Mouse (Mus musculus) heart, embryonic 14.5 days (tissue): ENCODE results near the gene Galnt7. TPM values are rescaled to one million over a fixed set of nuclear protein-coding genes. Genes with fewer than 3 reads are reported as not detected.

Experiments
- ATAC-seq: fragments of 200-750 bp; cut with Nextera tagmentation; 2 replicates; pipeline ENCODE4 v1.8.0; 2017; ENCODE audit warnings: low read depth, moderate TSS enrichment; ENCODE audit not compliant: insufficient number of reproducible peaks, insufficient read depth, low FRiP score
- H3K27ac ChIP-seq, 2 experiments: fragments of 200-500 bp in 1 of 2; fragments of 300-500 bp in 1 of 2; sonication (generic) in 1 of 2; replicated peaks in 1 of 2; 2 replicates each; pipeline ENCODE4 v1.5.1; 2012 to 2014; ENCODE audit warnings: low read depth in 2 of 2, low read length in 2 of 2, control low read depth in 1 of 2, mild to moderate bottlenecking in 1 of 2, mixed read lengths in 1 of 2; ENCODE audit not compliant: control insufficient read depth in 1 of 2, insufficient read depth in 1 of 2
- H3K27me3 ChIP-seq: fragments of 300-500 bp; sonication (generic); 2 replicates; pipeline ENCODE4 v1.6.1; 2014; ENCODE audit warnings: mild to moderate bottlenecking, low read length, control low read depth; ENCODE audit not compliant: control insufficient read depth, insufficient read depth
- H3K36me3 ChIP-seq: fragments of 300-500 bp; sonication (generic); 2 replicates; pipeline ENCODE4 v1.6.1; 2014; ENCODE audit warnings: mild to moderate bottlenecking, control low read depth, low read length, mixed read lengths; ENCODE audit not compliant: control insufficient read depth, insufficient read depth
- H3K4me1 ChIP-seq, 2 experiments: fragments of 200-500 bp in 1 of 2; fragments of 300-500 bp in 1 of 2; sonication (generic) in 1 of 2; 2 replicates each; pipeline ENCODE4 v1.6.1; 2012 to 2014; ENCODE audit warnings: low read length in 2 of 2, control low read depth in 1 of 2, mixed read lengths in 1 of 2; ENCODE audit not compliant: control insufficient read depth in 2 of 2, insufficient read depth in 2 of 2
- H3K4me2 ChIP-seq: fragments of 300-500 bp; sonication (generic); 2 replicates; pipeline ENCODE4 v1.6.1; 2014; ENCODE audit warnings: mild to moderate bottlenecking, low read length
- H3K4me3 ChIP-seq, 2 experiments: fragments of 200-500 bp in 1 of 2; fragments of 300-500 bp in 1 of 2; sonication (generic) in 1 of 2; 2 replicates each; pipeline ENCODE4 v1.5.1; 2012 to 2014; ENCODE audit warnings: low read length in 2 of 2, mild to moderate bottlenecking in 2 of 2, control low read depth in 1 of 2, low read depth in 1 of 2, moderate library complexity in 1 of 2; ENCODE audit not compliant: control insufficient read depth in 1 of 2, insufficient read depth in 1 of 2
- H3K9ac ChIP-seq: fragments of 300-500 bp; sonication (generic); 2 replicates; pipeline ENCODE4 v1.6.1; 2014; ENCODE audit warnings: mild to moderate bottlenecking, low read length
- H3K9me3 ChIP-seq: fragments of 300-500 bp; sonication (generic); 2 replicates; pipeline ENCODE4 v1.6.1; 2016; ENCODE audit warnings: low read length, control low read depth; ENCODE audit not compliant: control insufficient read depth
- WGBS: fragments of 180-500 bp; shearing (Covaris S2); extraction: QIAGEN DNeasy Blood & Tissue Kit; methylation state at CpG from one replicate; pipeline ENCODE4 v1.1.7; 2014; 5-methylcytosine and 5-hydroxymethylcytosine counted together
- polyA plus RNA-seq: library from polyadenylated mRNA; unstranded; fragments of >200 nt; fragmentation: Nextera tagmentation; extraction: Ambion mirVana; gene quantifications from 2 replicates; pipeline ENCODE4 v1.2.1, GENCODE M21; 2014

Gene Galnt7
- polyA plus RNA-seq, 1 experiment from 2014 or later = 6.1 TPM

DNA sequence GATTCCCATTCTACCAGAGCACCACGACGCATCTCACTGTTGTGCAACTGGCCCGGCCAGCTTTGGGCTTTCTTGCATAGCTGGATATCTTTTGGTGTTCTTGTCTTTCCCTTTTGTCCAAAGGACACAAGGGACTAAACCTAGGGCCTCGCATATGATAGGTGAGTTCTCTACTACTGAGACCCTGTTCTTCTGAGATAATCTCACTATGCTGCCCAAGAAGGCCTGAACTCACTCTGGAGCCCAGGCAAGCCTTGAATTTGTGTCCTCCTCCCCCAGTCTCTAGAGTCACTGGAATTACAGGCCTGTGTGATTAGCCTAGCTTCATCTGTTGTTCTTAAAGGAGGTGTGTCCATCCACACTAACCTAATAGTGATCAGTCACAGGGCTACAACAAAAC, 61.2 kb downstream of the Galnt7 start:
- Histone ChIP-seq H3K27ac (no peak overlapping the region), H3K4me3 (no peak overlapping the region), H3K4me1 (no peaks in the 10 kb centered on the region), H3K9me3 (no peaks in the 10 kb centered on the region), H3K36me3 (no peaks in the 10 kb centered on the region), H3K27me3 (no peaks in the 10 kb centered on the region), H3K9ac (no peak overlapping the region), H3K4me2 (no peak overlapping the region)
- ATAC-seq = no peak
- 92% methylated on average over 4 of the region's 4 CpGs for WGBS

DNA sequence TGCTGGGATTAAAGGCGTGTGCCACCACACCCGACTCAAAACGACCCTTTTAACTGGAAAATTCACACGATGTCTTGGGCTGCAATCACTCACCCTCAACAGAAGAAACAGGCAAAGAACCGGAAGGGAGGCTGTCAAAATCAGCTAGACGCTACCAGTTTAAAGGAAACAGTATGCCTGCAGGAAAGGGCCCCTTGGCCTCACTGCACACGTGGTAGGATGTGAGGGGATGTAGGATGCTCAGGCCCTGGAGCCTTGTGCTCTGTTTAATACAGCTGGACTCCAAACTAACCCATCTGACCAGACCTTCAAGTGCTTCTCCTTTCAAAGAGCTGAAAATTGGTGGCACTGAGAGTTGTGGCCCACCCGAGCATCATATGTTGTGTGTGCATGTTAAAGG, 62.8 kb downstream of the Galnt7 start:
- Histone ChIP-seq H3K9ac (no peak overlapping the region), H3K27me3 (no peaks in the 10 kb centered on the region), H3K27ac (no peak overlapping the region), H3K4me2 (no peak overlapping the region), H3K9me3 (no peaks in the 10 kb centered on the region), H3K4me1 (no peaks in the 10 kb centered on the region), H3K36me3 (no peaks in the 10 kb centered on the region), H3K4me3 (no peak overlapping the region)
- 66% methylated on average over 8 of the region's 8 CpGs for WGBS
- no peak for ATAC-seq

DNA sequence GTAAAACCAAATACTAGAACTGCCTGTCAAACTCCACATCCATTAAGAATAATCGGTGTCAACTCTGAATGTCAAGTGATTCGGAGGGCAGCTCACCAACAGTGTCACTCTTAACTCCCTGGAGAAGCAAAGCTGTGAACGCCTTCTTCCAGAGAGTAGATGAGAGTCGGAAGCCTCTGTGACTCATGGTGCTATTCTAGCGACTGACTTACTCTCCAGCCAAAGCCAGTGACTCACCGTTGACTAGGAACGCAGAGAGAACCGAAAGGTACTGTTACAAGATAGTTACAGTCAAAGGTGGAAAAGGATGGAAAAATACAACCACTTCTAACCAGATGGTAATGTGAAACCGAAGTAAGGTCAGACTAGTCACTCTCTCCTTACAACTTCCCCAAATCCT, 63.7 kb downstream of the Galnt7 start:
- H3K27me3 ChIP-seq = no peaks in the 10 kb centered on the region
- 59% methylated on average over 9 of the region's 9 CpGs for WGBS
- ATAC-seq = no peak

DNA sequence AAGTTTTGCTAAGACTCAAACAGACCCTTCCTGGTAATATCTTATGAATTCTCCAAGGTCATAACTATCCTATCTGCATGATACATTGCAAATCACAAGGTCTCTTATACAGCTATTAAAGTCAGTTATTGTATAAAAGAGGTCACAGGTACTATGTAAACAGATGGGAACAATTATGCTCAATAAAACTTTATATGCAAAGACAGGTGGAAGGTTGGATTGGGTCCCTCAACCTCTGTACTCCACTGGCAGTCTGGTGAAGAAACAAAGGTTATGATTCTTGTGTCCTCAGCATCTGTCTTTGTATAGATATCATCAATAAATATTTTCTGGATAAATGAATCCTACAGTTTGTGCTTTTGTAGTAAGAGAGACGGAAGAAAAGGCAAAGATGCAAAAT, 64.2 kb downstream of the Galnt7 start:
- Histone ChIP-seq H3K9ac (no peak overlapping the region), H3K4me2 (no peak overlapping the region), H3K27me3 (no peaks in the 10 kb centered on the region), H3K36me3 (no peaks in the 10 kb centered on the region), H3K4me3 (no peak overlapping the region), H3K9me3 (no peaks in the 10 kb centered on the region), H3K27ac (no peak overlapping the region), H3K4me1 (no peaks in the 10 kb centered on the region)
- ATAC-seq = no peak
- 93% methylated on average over 1 of the region's 1 CpGs for WGBS

More for the DNA sequence above, 63.7 kb downstream of the Galnt7 start:
- Histone ChIP-seq H3K27ac (no peak overlapping the region), H3K9me3 (no peaks in the 10 kb centered on the region), H3K36me3 (no peaks in the 10 kb centered on the region), H3K4me1 (no peaks in the 10 kb centered on the region), H3K9ac (no peak overlapping the region), H3K4me3 (no peak overlapping the region), H3K4me2 (no peak overlapping the region)

DNA sequence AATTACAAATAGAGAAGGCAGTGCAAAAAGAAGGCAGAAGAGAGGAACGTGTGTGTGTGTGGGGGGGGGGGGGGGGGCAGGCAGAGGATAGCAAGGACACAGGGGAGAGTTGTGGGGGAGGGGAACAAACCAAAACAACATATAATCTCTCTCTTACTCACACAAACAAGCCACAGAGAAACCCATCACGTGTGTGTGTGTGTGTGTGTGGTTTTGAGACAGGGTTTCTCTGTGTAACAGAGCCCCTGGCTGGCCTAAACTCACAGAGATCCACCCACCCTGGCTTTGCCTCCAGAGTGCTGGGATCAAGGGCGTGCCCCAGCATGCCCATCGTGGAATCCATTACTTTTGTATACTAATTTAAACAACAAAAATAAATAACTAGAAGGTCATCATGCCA, 66.2 kb downstream of the Galnt7 start:
- Histone ChIP-seq H3K9me3 (no peaks in the 10 kb centered on the region), H3K4me1 (no peaks in the 10 kb centered on the region), H3K27me3 (no peaks in the 10 kb centered on the region), H3K27ac (no peak overlapping the region), H3K9ac (no peak overlapping the region), H3K4me2 (no peak overlapping the region), H3K36me3 (no peaks in the 10 kb centered on the region), H3K4me3 (no peak overlapping the region)
- 58% methylated on average over 4 of the region's 4 CpGs for WGBS
- ATAC-seq = no peak

DNA sequence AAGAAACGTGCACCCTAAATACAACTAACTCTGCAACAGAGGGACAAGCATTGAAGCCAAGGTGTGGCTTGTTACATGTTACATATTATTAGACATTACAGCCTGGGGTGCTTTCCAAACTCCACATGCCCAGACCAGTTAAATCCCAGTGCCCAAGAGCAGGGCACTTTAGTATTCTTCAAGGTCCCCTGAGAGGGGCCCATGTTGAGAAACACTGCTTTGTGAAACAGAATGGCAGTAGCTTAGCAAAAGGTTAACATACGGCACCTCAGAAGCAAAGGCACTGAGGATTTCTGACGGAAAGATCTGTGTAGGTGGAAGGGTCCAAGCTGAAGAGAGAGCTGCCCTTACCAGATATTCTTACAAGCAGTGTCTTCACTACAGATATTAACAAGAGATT, 67.0 kb downstream of the Galnt7 start:
- Histone ChIP-seq H3K27ac (no peak overlapping the region), H3K4me1 (no peaks in the 10 kb centered on the region), H3K4me3 (no peak overlapping the region), H3K27me3 (no peaks in the 10 kb centered on the region), H3K36me3 (no peaks in the 10 kb centered on the region), H3K4me2 (no peak overlapping the region), H3K9me3 (no peaks in the 10 kb centered on the region), H3K9ac (no peak overlapping the region)
- ATAC-seq = no peak
- WGBS = 71% methylated on average over 3 of the region's 3 CpGs

DNA sequence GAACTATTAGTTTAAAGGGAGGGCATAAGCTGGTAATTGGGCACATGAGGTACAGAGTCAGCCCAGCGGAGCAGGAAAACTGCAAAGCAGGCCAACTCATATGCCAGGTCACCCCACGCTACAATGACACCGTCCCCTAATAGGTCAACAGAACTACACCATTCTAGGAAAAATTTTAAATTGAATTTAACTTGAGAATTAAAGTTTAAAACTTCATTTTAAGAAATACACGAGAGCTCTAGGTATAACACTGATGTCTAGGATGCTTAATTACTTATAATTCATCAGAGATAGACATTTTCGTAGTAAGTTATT, 67.7 kb downstream of the Galnt7 start:
- ATAC-seq = no peak
- Histone ChIP-seq H3K36me3 (no peaks in the 10 kb centered on the region), H3K27me3 (no peaks in the 10 kb centered on the region), H3K4me1 (no peaks in the 10 kb centered on the region), H3K4me3 (no peak overlapping the region), H3K4me2 (no peak overlapping the region), H3K9me3 (no peaks in the 10 kb centered on the region), H3K9ac (no peak overlapping the region), H3K27ac (no peak overlapping the region)
- 91% methylated on average over 5 of the region's 5 CpGs for WGBS

DNA sequence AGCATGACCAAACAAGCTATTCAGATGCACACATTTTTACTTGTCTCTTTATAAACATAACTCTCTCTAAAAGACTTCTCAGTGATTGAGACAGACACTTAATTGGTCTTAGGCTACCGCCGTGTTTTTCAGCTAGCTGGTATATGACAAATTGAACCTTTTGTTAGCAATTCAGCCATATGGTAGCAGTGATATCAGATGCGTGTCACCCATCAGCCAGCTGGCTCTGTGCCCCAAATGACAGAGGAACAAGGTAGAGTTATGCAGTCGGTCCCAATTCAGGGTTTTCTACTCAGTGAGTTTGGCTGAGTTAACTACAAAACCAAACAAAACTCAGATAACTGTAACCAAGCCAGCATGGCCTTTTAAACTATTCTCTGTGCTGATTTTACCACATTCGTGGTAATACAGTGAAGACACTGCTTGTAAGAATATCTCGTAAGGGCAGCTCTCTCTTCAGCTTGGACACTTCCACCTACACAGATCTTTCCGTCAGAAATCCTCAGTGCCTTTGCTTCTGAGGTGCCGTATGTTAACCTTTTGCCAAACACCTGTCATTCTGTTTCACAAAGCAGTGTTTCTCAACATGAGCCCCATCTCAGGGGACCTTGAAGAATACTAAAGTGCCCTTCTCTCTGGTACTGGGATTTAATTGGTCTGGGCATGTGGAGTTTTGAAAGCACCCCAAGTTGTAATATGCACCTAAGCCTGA, 68.3 kb downstream of the Galnt7 start:
- no peaks in the 10 kb centered on the region for H3K9me3 ChIP-seq
- no peaks in the 10 kb centered on the region for H3K36me3 ChIP-seq
- H3K4me1 ChIP-seq = no peaks in the 10 kb centered on the region
- no peak overlapping the region for H3K4me3 ChIP-seq
- no peak overlapping the region for H3K4me2 ChIP-seq
- ATAC-seq = no peak
- H3K27me3 ChIP-seq = no peaks in the 10 kb centered on the region
- 80% methylated on average over 8 of the region's 8 CpGs for WGBS
- no peak overlapping the region for H3K27ac ChIP-seq
- no peak overlapping the region for H3K9ac ChIP-seq
